ENCODE assay signal across 9 mouse cellular contexts in genomic region chr2:31314007-31314465, GRCm38 (mm10). TPM values are rescaled to one million over a fixed set of nuclear protein-coding genes. Genes with fewer than 3 reads are reported as not detected.
DNase-seq lines count a peak whose midpoint lies in the region; ATAC-seq and TF ChIP-seq lines count a peak whose summit lies in the region.
"Had no signal": no experiment of that assay in that cellular context is flagged by ENCODE, and none has a peak within 500 bp of the region (broad histone marks: within the 10 kb centered on the region; RNA-seq: fewer than 3 reads in every experiment).

Hmcn2 (plus strand) TSS chr2:31314415.

- no peak within 1 kb of the TSS for H3K27ac ChIP-seq in liver, embryonic 12.5 days
- no peak within 1 kb of the TSS for H3K27ac ChIP-seq in liver, postnatal 0 days (ENCODE audit: low read depth)
- H3K27ac ChIP-seq in intestine, embryonic 14.5 days (ENCODE audit: low read depth), result no peak within 1 kb of the TSS
- peak within 1 kb of the TSS; percentile 50 for H3K27ac ChIP-seq in small intestine, adult 2 months (ENCODE audit: insufficient read depth, low read depth, low read length)

- no peak for TF ChIP-seq POLR2A in small intestine, adult 2 months (IDR thresholded peaks at IDR 0.05; ENCODE audit: low read depth, low read length)

- 6% methylated on average over 31 of the region's 33 CpGs for WGBS in liver, embryonic 12.5 days (ENCODE audit: insufficient replicate concordance)
- WGBS in liver, postnatal 0 days (ENCODE audit: insufficient replicate concordance), result 5% methylated on average over 25 of the region's 33 CpGs
- 2% methylated on average over 25 of the region's 33 CpGs for WGBS in intestine, embryonic 14.5 days
- WGBS in small intestine, adult 2 months, result 2% methylated on average over 33 of the region's 33 CpGs

- no peak for DNase-seq in liver, postnatal 0 days
- peak; percentile 63 for DNase-seq in gastrocnemius, postnatal 10 days
- DNase-seq in intestine, embryonic 14.5 days (ENCODE audit: low spot score), result no peak
- no peak for DNase-seq in ovary, postnatal 14 days (ENCODE audit: low spot score)
- no peak for DNase-seq in retina, postnatal 1 day
- no peak for DNase-seq in kidney, postnatal 36 days

- H3K4me1 ChIP-seq in liver, embryonic 12.5 days, result no peaks in the 10 kb centered on the region
- H3K4me1 ChIP-seq in liver, postnatal 0 days (ENCODE audit: insufficient read depth), result no peaks in the 10 kb centered on the region
- peaks cover 9% of the 10 kb centered on the region for H3K4me1 ChIP-seq in intestine, embryonic 14.5 days (replicated peaks; ENCODE audit: control insufficient read depth, insufficient read depth, low read length)
- no peaks in the 10 kb centered on the region for H3K4me1 ChIP-seq in small intestine, adult 2 months (ENCODE audit: control insufficient read depth, insufficient read depth, insufficient read length, low read length)

- no peak for TF ChIP-seq CTCF in liver, postnatal 0 days (IDR thresholded peaks at IDR 0.05; ENCODE audit: low read depth)
- TF ChIP-seq CTCF in small intestine, adult 2 months (IDR thresholded peaks at IDR 0.05; ENCODE audit: extremely low read depth, insufficient read length, insufficient replicate concordance, low read depth, low read length), result no peak

- no peaks in the 10 kb centered on the region for H3K36me3 ChIP-seq in liver, embryonic 12.5 days
- no peaks in the 10 kb centered on the region for H3K36me3 ChIP-seq in liver, postnatal 0 days (replicated peaks; ENCODE audit: insufficient read depth, low read length)
- no peaks in the 10 kb centered on the region for H3K36me3 ChIP-seq in intestine, embryonic 14.5 days (ENCODE audit: control insufficient read depth, insufficient read depth, low read length)
- H3K36me3 ChIP-seq in small intestine, adult 2 months (ENCODE audit: control insufficient read depth, insufficient read depth, low read length), result no peaks in the 10 kb centered on the region

- H3K9ac ChIP-seq in liver, embryonic 12.5 days, result no peak within 1 kb of the TSS
- no peak within 1 kb of the TSS for H3K9ac ChIP-seq in liver, postnatal 0 days (replicated peaks)
- H3K9ac ChIP-seq in intestine, embryonic 14.5 days (ENCODE audit: low read length), result peak within 1 kb of the TSS; percentile 40

- ATAC-seq in liver, embryonic 12.5 days, result no peak
- ATAC-seq in liver, postnatal 0 days, result no peak
- ATAC-seq in intestine, embryonic 14.5 days (replicated peaks; ENCODE audit: low FRiP score, low TSS enrichment, low read depth), result no peak

- H3K9me3 ChIP-seq in liver, embryonic 12.5 days (replicated peaks), result no peaks in the 10 kb centered on the region
- H3K9me3 ChIP-seq in liver, postnatal 0 days (ENCODE audit: low read length), result no peaks in the 10 kb centered on the region
- no peaks in the 10 kb centered on the region for H3K9me3 ChIP-seq in intestine, embryonic 14.5 days (ENCODE audit: control insufficient read depth, low read length)

- H3K4me2 ChIP-seq in liver, embryonic 12.5 days, result peak within 1 kb of the TSS; percentile 30
- H3K4me2 ChIP-seq in liver, postnatal 0 days (ENCODE audit: low read depth, low read length), result no peak within 1 kb of the TSS
- H3K4me2 ChIP-seq in intestine, embryonic 14.5 days (ENCODE audit: low read length), result peak within 1 kb of the TSS; percentile 52

- peaks cover 99% of the 10 kb centered on the region for H3K27me3 ChIP-seq in liver, embryonic 12.5 days (replicated peaks)
- H3K27me3 ChIP-seq in liver, postnatal 0 days (ENCODE audit: insufficient read depth, low read length), result peaks cover 59% of the 10 kb centered on the region
- peaks cover 53% of the 10 kb centered on the region for H3K27me3 ChIP-seq in intestine, embryonic 14.5 days (replicated peaks; ENCODE audit: control insufficient read depth, insufficient read depth, low read length)
- peaks cover 4% of the 10 kb centered on the region; the same call in 1 of the 2 replicates for H3K27me3 ChIP-seq in small intestine, adult 2 months (ENCODE audit: control insufficient read depth, insufficient read depth, low read length)

- no peak within 1 kb of the TSS for H3K4me3 ChIP-seq in liver, embryonic 12.5 days
- H3K4me3 ChIP-seq in liver, postnatal 0 days (ENCODE audit: low read depth, low read length), result no peak within 1 kb of the TSS
- peak within 1 kb of the TSS; percentile 33 for H3K4me3 ChIP-seq in intestine, embryonic 14.5 days (ENCODE audit: low read depth, low read length)
- H3K4me3 ChIP-seq in small intestine, adult 2 months (ENCODE audit: low read depth, low read length), result peak within 1 kb of the TSS; percentile 62

- TF ChIP-seq EP300 in liver, postnatal 0 days (IDR thresholded peaks at IDR 0.05; ENCODE audit: low read depth), result no peak

RNA-seq across cellular contexts. Expression of gene Hmcn2, which starts in this region (rescaled TPM):
- 0.35 and 0.36 TPM in 2 replicates for polyA plus RNA-seq in liver, embryonic 12.5 days (2016; fragmentation: Nextera tagmentation; extraction: Ambion mirVana)
- 0.20 and 0.24 TPM in 2 replicates for polyA plus RNA-seq in liver, postnatal 0 days (2015; fragmentation: Nextera tagmentation; extraction: Ambion mirVana)
- 10 to 100 TPM; 38.8 to 50.5 TPM for total RNA-seq in gastrocnemius, postnatal 10 days (2021)
- 10.0 and 10.3 TPM in 2 replicates for polyA plus RNA-seq in intestine, embryonic 14.5 days (2014; fragmentation: Nextera tagmentation; extraction: Ambion mirVana)
- polyA plus RNA-seq in small intestine, adult 2 months (2012; rRNA removed), result 87.3 and 147 TPM in 2 replicates
- total RNA-seq: MEL had no signal

Comparison
In these comparisons a context has a peak if more than half of its experiments do, and no peak if none do; other contexts are left out.
1. H3K4me3 ChIP-seq: peak in intestine, embryonic 14.5 days (single experiment) and small intestine, adult 2 months (single experiment); none in liver, embryonic 12.5 days (single experiment) and liver, postnatal 0 days (single experiment).